16 mouse cellular contexts compared by ENCODE assay signal in genomic region chr1:91085009-91085408, GRCm38 (mm10). TPM values are rescaled to one million over a fixed set of nuclear protein-coding genes. Genes with fewer than 3 reads are reported as not detected.
DNase-seq lines count a peak whose midpoint lies in the region; ATAC-seq and TF ChIP-seq lines count a peak whose summit lies in the region.
"Had no signal": no experiment of that assay in that cellular context is flagged by ENCODE, and none has a peak within 500 bp of the region (broad histone marks: within the 10 kb centered on the region; RNA-seq: fewer than 3 reads in every experiment).

No protein-coding gene starts in this region.

- ATAC-seq in heart, embryonic 15.5 days (replicated peaks; ENCODE audit: insufficient number of reproducible peaks, insufficient read depth, low FRiP score, low read depth), result peak; percentile 49
- ATAC-seq in lung, embryonic 14.5 days (ENCODE audit: insufficient read depth), result no peak
- no peak for ATAC-seq in embryonic facial prominence, embryonic 14.5 days (ENCODE audit: low read depth)
- ATAC-seq: forebrain, embryonic 16.5 days had no signal

- H3K4me2 ChIP-seq in heart, embryonic 15.5 days, result peak overlapping the region; percentile 5; the same call in 1 of the 2 replicates
- H3K4me2 ChIP-seq in lung, embryonic 14.5 days, result no peak overlapping the region
- no peak overlapping the region for H3K4me2 ChIP-seq in embryonic facial prominence, embryonic 14.5 days (ENCODE audit: low read depth, low read length)

- WGBS in heart, embryonic 15.5 days, result 25% methylated on average over 10 of the region's 10 CpGs
- WGBS in lung, embryonic 14.5 days, result 36% methylated on average over 10 of the region's 10 CpGs
- WGBS in embryonic facial prominence, embryonic 14.5 days, result 64% methylated on average over 10 of the region's 10 CpGs

- H3K4me3 ChIP-seq in heart, embryonic 15.5 days, result no peak overlapping the region
- no peak overlapping the region for H3K4me3 ChIP-seq in lung, embryonic 14.5 days (ENCODE audit: low read depth, low read length)
- H3K4me3 ChIP-seq in embryonic facial prominence, embryonic 14.5 days (ENCODE audit: low read depth, low read length), result no peak overlapping the region
- H3K4me3 ChIP-seq: hindbrain, embryonic 10.5 days had no signal

- TF ChIP-seq CTCF in lung, embryonic 14.5 days (IDR thresholded peaks at IDR 0.05; ENCODE audit: low read depth), result no peak

- DNase-seq in heart, postnatal 10 days, result no peak
- DNase-seq in lung, embryonic 14.5 days, result peak; percentile 34
- no peak for DNase-seq in lung, postnatal 25 days (ENCODE audit: low spot score)
- no peak for DNase-seq in embryonic facial prominence, embryonic 14.5 days (ENCODE audit: low spot score)
- DNase-seq in yolk sac, embryonic 10.5 days (ENCODE audit: low spot score), result peak; percentile 37
- DNase-seq in liver, result no peak
- DNase-seq: adrenal gland, adult 8-10 months; cerebellum, adult 11-12 months; gastrocnemius, postnatal 10 days; kidney, postnatal 4 days; midbrain, embryonic 14.5 days had no signal

- intact Hi-C loops in heart, postnatal 10 days (cut with DNase I), result no loop called here

- peaks cover 79% of the 10 kb centered on the region for H3K4me1 ChIP-seq in heart, embryonic 15.5 days (replicated peaks)
- peaks cover 16% of the 10 kb centered on the region for H3K4me1 ChIP-seq in lung, embryonic 14.5 days (ENCODE audit: insufficient read depth)
- peaks cover 20% of the 10 kb centered on the region for H3K4me1 ChIP-seq in embryonic facial prominence, embryonic 14.5 days (ENCODE audit: control insufficient read depth, insufficient read depth, low read length)

- no peaks in the 10 kb centered on the region for H3K9me3 ChIP-seq in heart, embryonic 15.5 days (replicated peaks)
- H3K9me3 ChIP-seq in lung, embryonic 14.5 days (ENCODE audit: low read depth, low read length), result no peaks in the 10 kb centered on the region
- no peaks in the 10 kb centered on the region for H3K9me3 ChIP-seq in embryonic facial prominence, embryonic 14.5 days (ENCODE audit: control insufficient read depth, low read length)
- H3K9me3 ChIP-seq: hindbrain, embryonic 10.5 days had no signal

- no peaks in the 10 kb centered on the region for H3K27me3 ChIP-seq in heart, embryonic 15.5 days
- no peaks in the 10 kb centered on the region for H3K27me3 ChIP-seq in lung, embryonic 14.5 days (ENCODE audit: insufficient read depth, low read length)
- no peaks in the 10 kb centered on the region for H3K27me3 ChIP-seq in embryonic facial prominence, embryonic 14.5 days (replicated peaks; ENCODE audit: control insufficient read depth, insufficient read depth, low read length)

- peak overlapping the region; percentile 91 for H3K27ac ChIP-seq in heart, embryonic 15.5 days
- peak overlapping the region; percentile 8; the same call in 1 of the 2 replicates for H3K27ac ChIP-seq in lung, embryonic 14.5 days (ENCODE audit: low read depth)
- H3K27ac ChIP-seq in embryonic facial prominence, embryonic 14.5 days (replicated peaks; ENCODE audit: low read depth, low read length), result peak overlapping the region; percentile 42
- H3K27ac ChIP-seq: hindbrain, embryonic 10.5 days; liver, embryonic 14.5 days had no signal

- H3K9ac ChIP-seq in heart, embryonic 15.5 days, result no peak overlapping the region; the same call in 1 of the 2 replicates
- no peak overlapping the region for H3K9ac ChIP-seq in lung, embryonic 14.5 days
- no peak overlapping the region for H3K9ac ChIP-seq in embryonic facial prominence, embryonic 14.5 days (ENCODE audit: low read depth, low read length)
- H3K9ac ChIP-seq: liver, embryonic 14.5 days had no signal

- peaks cover 10% of the 10 kb centered on the region; the same call in 1 of the 2 replicates for H3K36me3 ChIP-seq in heart, embryonic 15.5 days
- H3K36me3 ChIP-seq in lung, embryonic 14.5 days (ENCODE audit: insufficient read depth), result 0 out of 2 replicates have a peak, but pooled peaks cover 2% of the 10 kb centered on the region
- no peaks in the 10 kb centered on the region for H3K36me3 ChIP-seq in embryonic facial prominence, embryonic 14.5 days (ENCODE audit: control insufficient read depth, insufficient read depth, low read length)
- H3K36me3 ChIP-seq: hindbrain, embryonic 10.5 days had no signal

RNA-seq across cellular contexts. Expression of gene Rbm44, which starts 59.9 kb away (rescaled TPM):
- 3.3 and 4.0 TPM in 2 replicates for polyA plus RNA-seq in heart, embryonic 15.5 days (2015; fragmentation: Nextera tagmentation; extraction: Ambion mirVana)
- total RNA-seq in heart, postnatal 10 days (2021), result under 1 TPM; 0.45 to 0.50 TPM
- 1.2 and 2.2 TPM in 2 replicates for polyA plus RNA-seq in lung, embryonic 14.5 days (2014; fragmentation: Nextera tagmentation; extraction: Ambion mirVana)
- polyA plus RNA-seq in embryonic facial prominence, embryonic 14.5 days (2014; fragmentation: Nextera tagmentation; extraction: Ambion mirVana), result 0.85 and 1.1 TPM in 2 replicates
- total RNA-seq: adrenal gland, adult 8-10 months; layer of hippocampus, postnatal 14 days had no signal

Comparison
In these comparisons a context has a peak if more than half of its experiments do, and no peak if none do; other contexts are left out.
1. DNase-seq: peak in lung, embryonic 14.5 days (single experiment) and yolk sac, embryonic 10.5 days (single experiment); none in heart, postnatal 10 days (0 of 2), lung, postnatal 25 days (single experiment), embryonic facial prominence, embryonic 14.5 days (single experiment) and liver (single experiment).
2. H3K27ac ChIP-seq: peak in every context shown above with its lines; median percentile 91 in heart, embryonic 15.5 days; 42 in embryonic facial prominence, embryonic 14.5 days; 8 in lung, embryonic 14.5 days.